Mouse (Mus musculus) olfactory bulb, adult 2 months (tissue): ENCODE results near the gene Shroom3.

ENCODE experiments used
- CTCF ChIP-seq: fragments of 200-500 bp; IDR thresholded peaks from 2 replicates; pipeline ENCODE4 v1.5.1; 2012; ENCODE audit warnings: low read depth, mild to moderate bottlenecking, low read length, moderate library complexity; ENCODE audit not compliant: insufficient read depth
- POLR2A ChIP-seq: fragments of 200-500 bp; IDR thresholded peaks from 2 replicates; pipeline ENCODE4 v1.6.1; 2012; ENCODE audit warnings: mild to moderate bottlenecking, low read depth, low read length, moderate library complexity; ENCODE audit not compliant: insufficient read depth

DNA sequence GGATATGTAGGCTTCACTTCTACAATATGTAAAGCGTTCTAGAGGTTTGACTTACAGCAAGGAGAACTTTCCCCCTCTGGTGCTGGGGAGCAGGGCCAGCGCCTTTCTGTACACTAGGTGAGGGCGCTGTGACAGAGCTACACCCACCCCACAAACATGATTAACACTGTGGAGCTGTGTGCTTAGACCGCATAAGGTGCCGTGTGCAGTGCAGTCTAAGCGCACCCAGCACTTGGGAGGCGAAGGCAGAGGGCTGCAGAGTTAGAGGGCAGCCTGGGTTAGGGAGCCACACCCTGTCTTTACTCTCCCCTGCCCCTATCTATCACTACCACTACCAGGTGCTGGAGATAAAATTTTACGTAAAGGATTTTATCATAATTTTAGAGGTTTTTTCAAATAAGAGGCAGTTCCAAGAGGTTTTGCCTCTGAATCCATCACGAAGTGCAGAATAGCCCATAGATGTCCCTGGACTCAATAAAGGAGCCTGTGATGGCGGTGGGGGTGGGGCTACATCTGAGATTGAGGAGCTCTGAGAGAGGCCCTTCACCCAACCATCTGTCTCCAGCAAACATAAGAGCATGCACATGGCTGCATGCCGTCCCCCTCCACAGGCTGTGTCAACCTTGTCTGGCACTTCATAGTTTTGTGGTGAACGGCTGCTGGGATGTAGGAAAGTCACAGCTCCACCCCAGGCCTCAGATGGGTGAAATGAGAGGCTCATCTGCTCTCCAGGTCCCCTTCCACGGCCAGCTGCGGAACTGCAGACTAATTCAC is 265.9 kb downstream of the Shroom3 start:
- TF ChIP-seq POLR2A (no peak), CTCF (no peak)
